Mouse (Mus musculus): Measurements from ENCODE around the gene Rnps1.
A peak's percentile ranks its signal among the peaks of the same experiment; 100 is the strongest.
"Not testable (repeated sequence)": the region's sequence is repeated elsewhere in the genome, so short reads cannot be mapped to it uniquely, and the experiment has no call there.

Gene Rnps1

DNA sequence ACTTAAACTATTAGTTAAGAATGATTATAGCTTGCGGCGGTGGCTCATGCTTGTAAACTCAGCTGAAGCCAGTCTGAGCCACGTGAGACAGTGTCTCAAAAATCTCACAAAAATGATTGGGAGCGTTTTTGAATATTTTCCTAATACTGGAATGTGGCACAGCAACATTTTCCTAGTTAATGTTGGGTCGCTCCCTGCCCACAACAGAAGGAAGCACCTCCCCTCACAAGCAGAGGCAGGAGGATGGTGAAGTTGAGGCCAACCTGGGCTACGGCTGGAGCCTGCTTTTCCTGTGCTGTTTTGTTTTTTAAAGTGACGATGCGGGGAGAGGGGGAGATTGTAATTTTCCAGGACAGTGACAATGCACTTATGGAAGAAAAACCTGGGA lies 12.8 kb downstream of the Rnps1 start:
- DNase-seq (ENCODE audit: low read depth, low spot score) = peak; percentile 55

DNA sequence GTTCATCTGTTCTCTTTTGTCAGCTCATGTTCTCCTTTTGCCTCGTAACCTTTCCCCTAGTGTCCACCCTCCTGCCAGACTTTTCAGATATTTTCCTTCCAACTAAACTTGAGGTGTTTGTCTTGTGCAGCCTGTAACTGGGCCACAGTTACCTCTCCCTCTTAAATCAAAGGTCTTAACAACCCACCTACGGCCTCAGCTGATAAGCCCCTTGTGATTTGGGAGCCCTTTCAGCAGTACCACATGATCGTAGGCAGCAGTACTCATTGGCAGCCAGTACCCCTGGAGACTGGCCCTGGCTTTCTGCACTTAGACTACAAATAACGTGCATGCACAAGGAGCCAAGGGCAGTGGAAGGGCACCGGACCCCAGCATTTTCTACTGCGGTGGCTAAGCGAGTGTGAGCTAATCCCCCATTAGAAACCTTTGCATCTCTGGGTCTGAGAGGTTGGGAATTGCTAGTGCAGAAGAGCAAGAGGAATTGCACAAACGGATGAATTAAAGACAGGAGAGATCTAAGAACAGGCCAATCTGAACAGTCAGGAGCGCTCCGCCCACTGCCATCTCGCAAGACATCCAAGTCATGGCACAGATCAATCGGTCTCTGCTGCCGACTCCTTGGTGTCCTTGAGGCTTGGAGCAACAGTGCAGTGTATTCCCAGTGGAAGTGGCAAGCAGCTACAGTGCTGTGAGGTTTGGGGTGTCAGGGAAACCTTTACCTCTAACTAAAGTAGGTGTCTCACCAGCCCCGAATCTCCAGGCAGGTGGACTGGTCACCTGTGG lies 15.0 kb downstream of the Rnps1 start:
- DNase-seq (ENCODE audit: low read depth, low spot score) = no peak

DNA sequence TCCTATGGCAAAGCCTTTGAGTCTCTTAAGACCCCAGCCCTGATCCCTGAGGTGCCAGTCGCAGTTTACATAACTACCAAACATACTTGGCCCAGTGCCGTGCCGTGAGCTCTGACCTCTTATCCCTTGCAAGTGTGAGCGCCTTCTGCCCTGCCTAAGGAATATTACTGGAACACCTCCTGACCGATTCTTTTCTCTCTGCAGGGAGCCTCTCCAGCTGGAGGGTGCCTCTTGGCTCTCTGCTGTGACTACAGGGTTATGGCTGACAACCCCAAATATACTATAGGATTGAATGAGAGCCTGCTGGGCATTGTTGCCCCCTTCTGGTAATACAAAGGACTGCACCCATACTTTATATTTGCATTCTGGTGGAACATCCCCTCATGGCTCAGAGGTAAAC lies 22.7 kb downstream of the Rnps1 start:
- peak; percentile 65 for DNase-seq (ENCODE audit: low read depth, low spot score)

DNA sequence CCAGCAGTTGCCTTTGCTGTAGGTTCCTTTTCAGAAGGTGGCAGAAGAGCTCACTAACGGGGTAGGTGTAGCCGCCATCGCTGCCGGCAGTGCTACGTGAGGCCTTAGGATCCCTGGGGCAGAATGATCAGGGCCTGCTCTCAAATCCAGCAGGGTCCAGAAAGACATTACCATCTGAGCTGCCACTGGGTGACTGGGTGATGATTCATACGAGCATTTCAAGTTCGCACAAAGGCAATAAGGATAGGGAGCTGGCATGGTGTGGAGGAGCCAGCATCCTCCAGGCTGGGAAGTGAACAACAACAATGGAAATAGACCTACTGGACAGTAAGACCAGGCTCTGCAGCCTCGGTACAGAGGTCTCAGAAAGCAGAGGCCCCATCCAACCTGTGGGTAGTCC lies 26.0 kb downstream of the Rnps1 start:
- no peak for DNase-seq (ENCODE audit: low read depth, low spot score)

DNA sequence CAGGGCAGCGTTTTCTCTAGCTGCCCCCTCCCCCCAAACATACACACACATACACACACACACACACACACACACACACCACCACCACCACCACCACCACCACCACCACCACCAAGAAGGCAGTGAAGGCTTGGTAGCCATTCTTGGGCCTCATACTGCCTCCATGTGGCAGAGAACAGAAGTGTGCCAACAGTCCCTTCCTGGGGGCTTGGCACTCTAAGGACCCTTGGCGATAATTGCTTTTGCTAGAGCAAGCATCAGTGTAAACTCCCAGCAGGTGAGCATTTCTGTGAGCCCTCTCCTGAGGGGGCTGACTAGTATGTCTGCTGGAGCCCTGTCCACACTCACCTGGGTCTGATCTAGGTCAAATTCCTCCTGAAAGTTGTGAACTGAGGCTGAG lies 26.8 kb downstream of the Rnps1 start:
- peak; percentile 30 for DNase-seq (ENCODE audit: low read depth, low spot score)

DNA sequence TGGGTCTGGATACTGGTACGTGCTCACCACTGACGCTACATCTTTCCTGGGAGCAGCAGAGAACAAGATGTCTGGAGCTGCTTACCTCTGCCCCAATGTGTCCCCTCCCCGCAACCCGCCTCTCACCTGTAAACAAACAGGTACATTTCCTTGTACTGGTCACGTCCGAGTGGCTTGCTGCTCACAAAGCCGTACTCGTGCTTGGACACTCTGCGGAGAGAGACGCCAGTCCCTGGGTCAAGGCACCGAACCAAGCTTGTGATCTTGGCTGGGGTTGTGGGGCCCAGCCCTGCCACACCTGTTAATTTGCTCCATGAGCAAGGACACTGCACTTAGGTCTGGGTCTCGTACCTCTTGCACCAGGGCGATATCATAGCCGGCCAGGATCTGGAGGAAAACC lies 27.7 kb downstream of the Rnps1 start:
- no peak for DNase-seq (ENCODE audit: low read depth, low spot score)

DNA sequence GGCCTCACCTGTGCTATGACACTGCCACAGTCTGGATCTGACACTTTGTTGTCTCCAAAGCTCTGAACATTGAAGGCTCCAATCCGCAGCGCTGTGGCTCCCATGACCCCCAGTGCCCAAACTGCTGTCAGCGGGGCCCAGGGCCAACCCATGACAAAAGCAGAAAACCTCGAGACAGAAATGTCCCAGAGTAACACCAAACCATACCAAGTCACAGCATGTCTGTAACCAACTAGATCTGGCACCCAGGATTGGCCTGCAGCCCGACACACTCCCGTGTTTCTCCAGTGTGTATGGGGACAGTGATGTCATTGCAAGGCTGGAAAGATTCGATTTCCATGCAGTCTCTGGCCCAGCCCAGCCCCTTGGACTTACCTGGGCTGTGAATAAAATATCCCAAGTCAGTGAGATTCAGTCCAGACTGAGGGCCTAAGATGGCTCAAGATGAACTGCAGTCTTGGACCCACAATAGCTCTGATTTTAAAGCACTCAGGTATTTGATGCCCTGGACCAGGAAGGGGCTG lies 28.3 kb downstream of the Rnps1 start, which contains the start of gene Dnase1l2:
Gene Dnase1l2 (minus strand): TSS at position 474 of the 524 bp plus-strand sequence.
- no peak for DNase-seq (ENCODE audit: low read depth, low spot score)

DNA sequence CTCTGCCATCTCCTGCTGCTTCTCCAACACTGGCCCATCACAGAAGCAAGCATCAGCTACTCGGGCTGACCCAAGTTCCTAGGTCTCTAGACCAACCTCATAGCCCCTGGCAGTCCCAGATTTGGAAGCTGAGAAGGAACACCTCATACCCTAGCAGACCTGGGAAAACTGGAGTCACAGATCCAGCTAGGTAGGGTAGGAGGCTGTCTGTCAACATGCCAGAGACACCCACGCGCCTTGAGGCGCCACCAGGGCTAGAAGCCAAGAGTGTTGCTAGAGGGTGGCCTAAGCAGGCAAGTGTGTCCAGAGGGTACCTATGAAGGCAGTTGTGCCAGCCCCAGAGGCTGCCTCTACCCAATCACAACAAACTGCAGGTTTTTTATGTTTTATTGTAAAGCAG lies 29.0 kb downstream of the Rnps1 start:
- no peak for DNase-seq (ENCODE audit: low read depth, low spot score)

DNA sequence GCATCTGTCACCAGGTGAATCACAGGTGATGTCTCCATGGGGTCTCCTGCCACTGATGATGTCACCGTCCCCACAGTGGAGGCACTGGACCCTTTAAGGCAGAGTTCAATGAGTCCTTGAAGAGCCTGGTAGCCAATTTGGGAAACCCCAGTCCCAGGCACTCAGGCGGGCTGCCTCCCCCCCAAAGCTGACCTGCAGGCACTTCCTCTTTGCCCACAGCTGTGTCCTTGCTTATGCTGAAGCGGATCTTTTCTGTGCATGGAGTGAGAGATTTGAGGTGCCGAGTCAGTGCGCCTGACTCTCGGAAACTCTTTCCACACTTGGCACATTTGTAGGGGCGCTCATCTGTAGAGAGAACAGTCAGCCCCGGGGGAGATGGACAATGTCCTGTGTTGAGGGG lies 32.2 kb downstream of the Rnps1 start:
- DNase-seq (ENCODE audit: low read depth, low spot score) = no peak

DNA sequence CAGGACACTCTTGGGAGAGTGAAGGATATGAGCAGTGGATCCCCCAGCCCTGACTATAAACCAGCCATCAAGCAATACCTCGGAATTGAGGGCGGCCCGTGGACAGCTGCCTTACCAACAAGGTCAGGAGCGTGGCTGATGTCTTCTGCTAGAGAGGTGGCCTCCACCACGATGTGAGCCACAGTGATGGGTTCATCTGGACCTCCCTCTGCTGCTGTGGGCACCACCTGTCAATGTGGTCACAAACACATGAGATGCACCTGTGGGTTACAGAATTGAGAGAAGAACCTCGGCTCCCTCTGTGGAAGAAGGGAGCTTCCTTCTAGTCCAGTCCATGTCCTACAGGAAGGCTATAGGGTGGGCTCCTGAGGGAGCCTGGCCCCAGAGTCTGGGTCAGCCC lies 35.1 kb downstream of the Rnps1 start:
- no peak for DNase-seq (ENCODE audit: low read depth, low spot score)

DNA sequence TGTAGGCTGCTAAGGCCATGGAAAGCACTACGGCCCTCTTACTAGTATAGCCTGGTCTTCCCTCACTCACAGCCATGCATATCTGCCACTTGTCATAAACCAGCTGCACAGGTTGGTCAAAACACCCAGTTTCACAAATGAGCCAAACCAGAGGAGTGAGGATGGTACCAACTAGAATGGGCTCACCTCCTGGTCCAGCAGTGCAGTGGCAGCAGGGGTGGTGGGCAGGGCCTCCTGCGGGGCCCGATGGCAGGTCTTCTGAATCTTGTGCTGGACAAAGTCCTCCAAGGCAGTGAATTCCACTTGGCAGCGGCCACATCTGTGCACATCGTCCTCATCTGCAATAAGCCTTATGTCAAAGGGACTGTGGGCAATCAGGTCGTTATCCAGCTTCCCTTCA lies 36.9 kb downstream of the Rnps1 start:
- DNase-seq (ENCODE audit: low read depth, low spot score) = no peak

DNA sequence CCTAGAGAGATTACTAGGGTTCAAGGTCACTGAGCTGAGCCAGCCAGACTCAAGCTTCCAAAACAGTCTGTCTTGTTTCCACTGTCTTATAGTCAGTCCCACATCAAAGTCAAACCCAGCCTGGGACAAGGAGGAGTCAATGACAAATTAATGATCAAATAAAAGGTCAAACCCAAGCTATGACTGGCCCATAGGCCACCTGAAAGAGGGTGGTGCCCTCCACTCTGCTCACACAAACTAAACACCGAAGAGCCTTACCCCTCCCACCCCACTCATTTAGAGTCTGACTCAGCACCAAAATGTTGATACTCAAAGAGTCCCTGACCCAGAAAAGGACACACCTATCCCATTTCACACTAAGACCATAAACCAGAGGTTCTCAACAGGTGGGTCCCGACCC lies 39.0 kb downstream of the Rnps1 start:
- no peak for DNase-seq (ENCODE audit: low read depth, low spot score)

DNA sequence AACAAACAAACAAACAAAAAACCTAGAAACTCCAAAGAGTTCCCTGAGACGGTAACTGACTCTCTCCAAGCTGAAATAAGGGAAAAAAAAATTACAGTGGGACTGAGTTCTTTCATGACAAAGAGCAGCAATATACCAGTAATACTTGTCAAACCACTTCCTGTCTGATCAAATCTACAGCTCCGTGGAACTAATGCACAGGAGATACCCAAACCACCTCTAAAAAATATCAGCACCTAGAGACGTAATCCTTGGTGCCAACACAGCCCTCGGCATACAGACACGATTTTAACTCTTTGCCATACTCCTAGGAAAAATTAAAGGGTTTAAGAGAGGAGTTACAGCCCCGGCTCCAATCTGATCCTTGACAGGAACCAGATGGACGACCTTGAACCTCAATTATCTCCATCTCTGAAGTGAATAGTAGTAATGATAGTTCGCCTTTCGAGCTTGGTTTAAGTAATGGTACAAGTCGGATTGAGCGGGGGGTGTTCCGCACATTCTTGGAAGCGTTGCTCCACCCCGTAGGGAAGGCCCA lies 39.9 kb downstream of the Rnps1 start:
- DNase-seq (ENCODE audit: low read depth, low spot score) = no peak

DNA sequence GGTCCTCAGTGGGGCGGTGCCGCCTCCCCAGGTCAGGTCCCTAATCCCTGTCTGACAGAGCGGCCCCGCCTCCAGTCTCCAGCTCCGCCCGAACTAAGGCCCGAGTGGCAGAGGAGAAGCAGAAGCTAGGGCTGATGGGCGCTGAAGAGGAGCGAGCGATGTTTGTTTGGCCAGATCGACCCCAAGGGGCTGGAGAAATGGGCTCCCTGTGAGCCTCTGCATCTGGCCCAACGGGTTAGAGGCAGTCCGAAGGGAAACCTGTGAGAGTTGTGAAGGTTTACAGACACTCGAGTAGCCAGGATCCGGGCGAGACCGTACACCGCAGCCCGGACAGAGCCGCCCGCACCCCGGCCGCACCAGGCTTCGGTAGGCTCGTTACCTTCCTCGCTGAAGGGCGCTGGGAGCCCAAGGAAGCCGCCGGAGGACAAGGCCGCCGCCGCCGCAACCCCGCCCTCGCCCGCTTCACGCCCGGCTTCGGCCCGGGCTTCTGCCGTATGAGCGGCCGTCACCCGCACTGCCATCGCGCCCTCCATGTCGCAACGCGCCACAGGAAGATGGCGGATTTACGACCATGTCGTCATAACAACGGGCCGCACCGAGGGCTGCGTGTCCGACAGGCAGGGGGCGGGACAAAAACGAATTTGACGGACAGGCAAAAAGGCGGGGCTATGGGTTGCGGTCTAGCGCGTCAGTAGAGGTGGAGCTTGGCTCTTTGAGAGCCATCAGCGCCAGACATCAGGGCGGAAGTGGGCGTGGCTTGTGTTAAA lies 40.6 kb downstream of the Rnps1 start:
- DNase-seq (ENCODE audit: low read depth, low spot score) = peak; percentile 99

DNA sequence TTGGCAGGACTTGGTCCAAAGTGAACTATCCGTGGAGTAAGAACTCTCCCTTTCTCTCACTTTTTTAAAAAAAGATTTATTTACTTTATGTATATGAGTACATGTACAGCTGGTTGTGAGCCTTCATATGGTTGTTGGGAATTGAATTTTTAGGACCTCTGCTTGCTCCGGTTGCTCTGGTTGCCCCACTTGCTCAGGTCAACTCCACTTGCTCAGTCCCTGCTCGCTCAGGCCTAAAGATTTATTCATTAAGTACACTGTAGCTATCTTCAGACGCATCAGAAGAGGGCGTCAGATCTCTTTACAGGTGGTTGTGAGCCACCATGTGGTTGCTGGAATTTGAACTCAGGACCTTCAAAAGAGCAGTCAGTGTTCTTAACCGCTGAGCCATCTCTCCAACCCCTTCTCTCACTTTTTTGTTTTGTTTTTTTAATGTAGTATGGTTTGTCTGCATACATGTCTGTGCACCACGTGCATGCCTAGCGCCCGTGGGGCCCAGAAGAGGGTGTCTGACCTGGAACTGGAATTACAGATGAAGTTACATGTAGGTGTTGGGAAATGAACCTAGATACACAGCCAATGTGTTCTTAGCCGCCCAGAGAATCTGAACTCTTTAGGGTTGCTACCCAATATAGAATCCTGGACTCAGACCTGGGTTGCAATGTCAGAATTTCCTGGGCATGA lies 41.3 kb downstream of the Rnps1 start:
- DNase-seq (ENCODE audit: low read depth, low spot score) = not testable (repeated sequence)

DNA sequence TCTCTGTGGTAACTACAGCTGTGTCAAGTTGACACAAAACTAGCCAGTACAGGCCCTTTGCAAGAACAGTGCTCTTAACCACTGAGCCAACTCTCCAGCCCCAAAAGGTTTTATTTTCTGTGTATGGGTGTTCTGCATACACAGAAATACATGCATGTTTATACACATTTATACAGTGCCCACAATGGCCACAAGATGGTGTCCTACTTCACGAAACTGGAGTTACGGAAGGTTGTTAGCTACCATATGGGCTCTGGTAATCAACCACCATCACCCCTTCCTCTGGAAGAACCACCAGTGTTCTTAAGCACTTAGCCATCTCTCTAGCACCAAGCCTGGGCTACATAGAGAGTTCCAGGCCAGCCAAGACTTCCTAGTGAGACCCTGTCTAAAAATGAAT lies 47.2 kb downstream of the Rnps1 start:
- peak; percentile 76 for DNase-seq (ENCODE audit: low read depth, low spot score)

DNA sequence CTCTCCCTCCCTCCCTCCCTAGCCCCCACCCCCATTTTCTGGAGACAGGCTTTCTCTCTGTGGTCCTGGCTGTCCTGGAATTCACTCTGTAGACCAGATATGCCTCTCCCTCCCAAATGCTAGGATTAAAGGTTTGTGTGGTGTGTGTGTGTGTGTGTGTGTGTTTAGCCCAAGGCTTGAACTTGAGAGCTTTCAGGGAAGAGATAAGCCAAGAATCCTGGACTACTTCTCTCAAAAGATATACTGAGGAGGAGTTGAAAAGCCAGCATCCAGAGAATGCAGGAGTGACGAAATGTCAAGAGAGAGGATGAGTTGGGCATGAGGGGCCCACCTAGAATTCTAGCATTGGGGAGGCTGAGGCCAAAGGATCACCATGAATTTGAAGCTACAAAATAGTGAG lies 48.6 kb downstream of the Rnps1 start:
- DNase-seq (ENCODE audit: low read depth, low spot score) = no peak

DNA sequence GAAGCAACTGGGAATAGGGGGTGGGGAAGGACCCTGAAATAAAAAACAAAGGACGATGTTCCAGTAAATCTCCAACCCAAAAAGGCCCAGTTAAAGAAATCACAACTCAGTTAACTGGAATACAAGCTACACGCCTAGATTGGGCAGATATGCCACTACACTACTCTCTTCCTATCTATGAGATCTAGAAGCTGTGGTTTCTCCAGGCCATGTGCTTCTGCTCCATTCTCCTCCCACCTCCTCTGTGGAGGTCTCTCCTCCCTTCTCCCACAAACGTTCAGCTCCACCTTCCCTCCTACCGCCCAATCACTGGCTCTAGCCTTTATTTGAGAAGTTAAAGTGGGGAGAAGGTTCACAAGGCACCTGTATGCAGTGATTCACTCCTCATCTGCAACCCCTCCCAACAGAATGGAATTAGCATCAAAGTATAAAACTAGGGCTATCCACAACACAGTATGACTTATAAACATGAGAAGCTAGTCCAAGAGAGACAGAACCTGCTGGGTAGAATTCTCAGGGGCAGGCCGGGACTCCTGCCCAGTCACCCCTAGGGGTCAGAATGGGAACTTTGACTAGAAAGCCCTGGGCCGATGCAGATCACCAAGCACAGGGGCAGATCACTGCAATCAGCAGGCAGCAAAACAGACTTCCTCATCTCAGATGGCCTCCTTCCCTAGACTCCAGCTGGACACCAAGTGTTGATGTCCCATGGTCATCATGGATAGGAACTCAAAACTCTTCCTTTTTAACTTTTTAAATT lies 49.2 kb downstream of the Rnps1 start:
- DNase-seq (ENCODE audit: low read depth, low spot score) = peak; percentile 72

DNA sequence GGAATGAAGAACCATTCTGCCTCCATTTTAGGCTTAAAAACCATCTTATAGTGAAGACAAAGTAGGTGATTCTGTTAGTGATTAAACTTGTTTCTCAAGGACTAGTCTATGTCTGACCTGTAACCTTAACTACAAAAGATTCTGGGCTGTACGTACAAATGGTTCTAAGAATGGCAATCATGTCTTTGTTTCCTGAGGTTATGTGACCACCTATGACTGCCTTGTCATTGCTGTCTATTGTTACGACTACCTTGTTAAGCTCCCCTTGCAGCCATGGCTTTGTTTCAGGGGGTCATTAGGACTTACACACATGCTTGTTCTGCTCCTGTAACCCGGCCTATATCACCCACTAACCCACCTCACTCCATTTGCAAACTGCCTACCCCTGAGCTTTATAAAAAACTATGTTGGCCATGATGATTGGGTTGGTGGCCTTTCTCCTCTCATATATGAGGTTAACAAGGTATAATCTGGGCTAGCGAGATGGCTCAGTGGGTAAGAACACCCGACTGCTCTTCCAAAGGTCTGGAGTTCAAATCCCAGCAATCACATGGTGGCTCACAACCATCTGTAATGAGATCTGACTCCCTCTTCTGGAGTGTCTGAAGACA lies 54.4 kb downstream of the Rnps1 start:
- no peak for DNase-seq (ENCODE audit: low read depth, low spot score)

DNA sequence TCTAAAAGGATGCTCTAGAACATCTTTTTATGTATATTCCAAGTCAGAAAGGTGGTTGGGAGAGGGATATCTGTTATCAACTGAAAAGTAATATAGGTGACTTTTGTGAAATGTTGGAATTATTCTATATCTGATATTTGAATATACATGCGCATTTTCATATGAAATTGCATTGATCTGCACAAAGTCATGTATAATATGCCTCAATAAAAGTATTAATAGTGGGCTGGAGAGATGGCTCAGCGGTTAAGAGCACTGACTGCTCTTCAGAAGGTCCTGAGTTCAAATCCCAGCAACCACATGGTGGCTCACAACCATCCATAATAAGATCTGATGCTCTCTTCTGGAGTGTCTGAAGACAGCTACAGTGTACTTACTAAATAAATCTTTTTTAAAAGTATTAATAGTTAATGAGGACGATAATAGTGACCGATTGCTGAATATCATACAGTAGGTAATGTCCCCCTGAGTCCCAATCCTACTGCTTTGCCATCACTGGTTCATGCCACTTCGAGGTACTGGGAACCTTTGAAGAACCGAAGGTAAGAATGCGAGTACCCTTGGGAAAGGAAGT lies 55.1 kb downstream of the Rnps1 start:
- no peak for DNase-seq (ENCODE audit: low read depth, low spot score)
